Mouse (Mus musculus) liver, postnatal 0 days (tissue): ENCODE measurements around the gene Selenoo. TPM values are rescaled to one million over a fixed set of nuclear protein-coding genes. Genes with fewer than 3 reads are reported as not detected.

Source experiments
- ATAC-seq: fragments of 200-750 bp; cut with Nextera tagmentation; 2 replicates; pipeline ENCODE4 v1.8.0; 2017; ENCODE audit warnings: mild to moderate bottlenecking, moderate library complexity
- DNase-seq: peaks from one replicate; pipeline ENCODE4 v3.0.0-alpha.2; 2016
- H3K27ac ChIP-seq: fragments of 300-500 bp; sonication (generic); 2 replicates; pipeline ENCODE4 v1.5.1; 2014; ENCODE audit warnings: antibody characterized with exemption, moderate library complexity, mild to moderate bottlenecking, low read depth
- H3K27me3 ChIP-seq: fragments of 300-500 bp; sonication (generic); 2 replicates; pipeline ENCODE4 v1.6.1; 2014; ENCODE audit warnings: low read length, control low read depth, mixed read lengths; ENCODE audit not compliant: insufficient read depth
- H3K36me3 ChIP-seq: fragments of 300-500 bp; sonication (generic); replicated peaks from 2 replicates; pipeline ENCODE4 v1.6.1; 2014; ENCODE audit warnings: mild to moderate bottlenecking, control low read depth, low read length, moderate library complexity, mixed read lengths; ENCODE audit not compliant: insufficient read depth
- H3K4me1 ChIP-seq: fragments of 300-500 bp; sonication (generic); 2 replicates; pipeline ENCODE4 v1.6.1; 2014; ENCODE audit warnings: antibody characterized with exemption, mild to moderate bottlenecking, control low read depth; ENCODE audit not compliant: insufficient read depth
- H3K4me2 ChIP-seq: fragments of 300-500 bp; sonication (generic); 2 replicates; pipeline ENCODE4 v1.6.1; 2014; ENCODE audit warnings: low read depth, mild to moderate bottlenecking, low read length, moderate library complexity, mixed read lengths
- H3K4me3 ChIP-seq: fragments of 300-500 bp; sonication (generic); 2 replicates; pipeline ENCODE4 v1.5.1; 2014; ENCODE audit warnings: low read depth, low read length
- H3K9ac ChIP-seq: fragments of 300-500 bp; sonication (generic); replicated peaks from 2 replicates; pipeline ENCODE4 v1.6.1; 2014; ENCODE audit warnings: mild to moderate bottlenecking, moderate library complexity
- H3K9me3 ChIP-seq: fragments of 300-500 bp; sonication (generic); 2 replicates; pipeline ENCODE4 v1.6.1; 2016; ENCODE audit warnings: mild to moderate bottlenecking, control low read depth, low read length, mixed read lengths
- CTCF ChIP-seq: sonication (generic); IDR thresholded peaks from 2 replicates; pipeline ENCODE4 v1.5.1; 2016; ENCODE audit warnings: antibody characterized with exemption, low read depth
- EP300 ChIP-seq: IDR thresholded peaks from 2 replicates; pipeline ENCODE4 v1.6.1; 2016; ENCODE audit warnings: antibody characterized with exemption, low read depth, mild to moderate bottlenecking
- WGBS: fragments of 180-500 bp; shearing (Covaris S2); extraction: QIAGEN DNeasy Blood & Tissue Kit; methylation state at CpG from one replicate; pipeline ENCODE4 v1.1.7; 2014; ENCODE audit not compliant: insufficient replicate concordance; 5-methylcytosine and 5-hydroxymethylcytosine counted together
- polyA plus RNA-seq: library from polyadenylated mRNA; unstranded; fragments of >200 nt; fragmentation: Nextera tagmentation; extraction: Ambion mirVana; gene quantifications from 2 replicates; pipeline ENCODE4 v1.2.1, GENCODE M21; 2015

Gene Selenoo
- polyA plus RNA-seq, 1 experiment from 2014 or later, result 14.3 TPM

GRCm38 (mm10) chr15:89127364-89127940 is 38.6 kb downstream of the Selenoo start:
- Histone ChIP-seq H3K27me3 (no peaks in the 10 kb centered on the region), H3K27ac (no peak overlapping the region), H3K36me3 (no peaks in the 10 kb centered on the region), H3K9ac (peak overlapping the region; percentile 55), H3K4me2 (peak overlapping the region; percentile 81), H3K4me3 (no peak overlapping the region), H3K4me1 (peaks cover 24% of the 10 kb centered on the region), H3K9me3 (no peaks in the 10 kb centered on the region)
- ATAC-seq, result no peak
- no peak for DNase-seq
- TF ChIP-seq CTCF (no peak), EP300 (no peak)
- WGBS, result 67% methylated on average over 8 of the region's 8 CpGs

- H3K4me2 ChIP-seq, result peak within 1 kb of the TSS; percentile 81
- 3% methylated on average over 36 of the region's 36 CpGs for WGBS
- ATAC-seq (peak; percentile 92), DNase-seq (peak; percentile 88)
- no peak for TF ChIP-seq EP300
- TF ChIP-seq CTCF, result peak; percentile 98
- H3K36me3 ChIP-seq, result no peaks in the 10 kb centered on the region
- H3K9ac ChIP-seq, result peak within 1 kb of the TSS; percentile 55
- H3K4me1 ChIP-seq, result peaks cover 19% of the 10 kb centered on the region
- H3K27ac ChIP-seq, result peak within 1 kb of the TSS; percentile 64
- H3K27me3 ChIP-seq, result no peaks in the 10 kb centered on the region
- H3K9me3 ChIP-seq, result no peaks in the 10 kb centered on the region
- peak within 1 kb of the TSS; percentile 56 for H3K4me3 ChIP-seq
Measured at GRCm38 (mm10) chr15:89128382-89129350, 39.8 kb downstream of the Selenoo start, which contains the start of gene Hdac10. Hdac10 (minus strand) TSS chr15:89128700.

- ATAC-seq (no peak), DNase-seq (no peak)
- Histone ChIP-seq H3K9ac (no peak overlapping the region), H3K27me3 (0 out of 2 replicates have a peak, but pooled peaks cover 2% of the 10 kb centered on the region), H3K27ac (no peak overlapping the region), H3K4me1 (peaks cover 18% of the 10 kb centered on the region), H3K4me3 (no peak overlapping the region), H3K4me2 (no peak overlapping the region), H3K9me3 (no peaks in the 10 kb centered on the region), H3K36me3 (no peaks in the 10 kb centered on the region)
- TF ChIP-seq EP300 (no peak), CTCF (no peak)
Measured at GRCm38 (mm10) chr15:89130245-89130644, 41.4 kb downstream of the Selenoo start.

- H3K36me3 ChIP-seq, result no peaks in the 10 kb centered on the region
- TF ChIP-seq CTCF, result no peak
- ATAC-seq (no peak), DNase-seq (peak; percentile 68)
- 0 out of 2 replicates have a peak, but pooled peaks cover 4% of the 10 kb centered on the region for H3K27me3 ChIP-seq
- H3K4me1 ChIP-seq, result peaks cover 18% of the 10 kb centered on the region
- H3K9me3 ChIP-seq, result no peaks in the 10 kb centered on the region
- WGBS, result 38% methylated on average over 3 of the region's 3 CpGs
- H3K4me2 ChIP-seq, result peak overlapping the region; percentile 18; the same call in 1 of the 2 replicates
- no peak overlapping the region for H3K9ac ChIP-seq
- no peak overlapping the region for H3K4me3 ChIP-seq
- peak overlapping the region; percentile 16; the same call in 1 of the 2 replicates for H3K27ac ChIP-seq
Measured at GRCm38 (mm10) chr15:89131316-89131715, 42.4 kb downstream of the Selenoo start.

- Histone ChIP-seq H3K9ac (no peak overlapping the region), H3K4me2 (no peak overlapping the region), H3K4me3 (no peak overlapping the region), H3K4me1 (peaks cover 18% of the 10 kb centered on the region), H3K9me3 (no peaks in the 10 kb centered on the region), H3K27ac (no peak overlapping the region), H3K36me3 (no peaks in the 10 kb centered on the region), H3K27me3 (peaks cover 50% of the 10 kb centered on the region)
- no peak for ATAC-seq
- TF ChIP-seq CTCF, result no peak
- 88% methylated on average over 4 of the region's 5 CpGs for WGBS
- no peak for DNase-seq
Measured at GRCm38 (mm10) chr15:89136461-89137155, 47.7 kb downstream of the Selenoo start.

- Histone ChIP-seq H3K27me3 (peaks cover 59% of the 10 kb centered on the region), H3K4me2 (no peak overlapping the region), H3K36me3 (no peaks in the 10 kb centered on the region), H3K9me3 (no peaks in the 10 kb centered on the region), H3K9ac (no peak overlapping the region), H3K4me3 (no peak overlapping the region), H3K27ac (no peak overlapping the region), H3K4me1 (peaks cover 12% of the 10 kb centered on the region)
- 66% methylated on average over 11 of the region's 11 CpGs for WGBS
- DNase-seq (no peak), ATAC-seq (no peak)
- TF ChIP-seq EP300, result no peak
- no peak for TF ChIP-seq CTCF
Measured at GRCm38 (mm10) chr15:89137378-89138045, 48.6 kb downstream of the Selenoo start.
